Mouse (Mus musculus) MEL-GATA-1-ER (cell line): ENCODE measurements around the gene Olfr568.

Experiments used
- DNase-seq: peaks from one replicate; pipeline ENCODE4 v3.0.0-alpha.2; 2012; ENCODE audit warnings: low read depth; ENCODE audit errors: extremely low read depth

Gene Olfr568

GRCm38 (mm10) chr7:102876822-102877221, at the start of gene Olfr568:
Gene Olfr568 (plus strand): TSS chr7:102877122.
- no peak for DNase-seq

DNA sequence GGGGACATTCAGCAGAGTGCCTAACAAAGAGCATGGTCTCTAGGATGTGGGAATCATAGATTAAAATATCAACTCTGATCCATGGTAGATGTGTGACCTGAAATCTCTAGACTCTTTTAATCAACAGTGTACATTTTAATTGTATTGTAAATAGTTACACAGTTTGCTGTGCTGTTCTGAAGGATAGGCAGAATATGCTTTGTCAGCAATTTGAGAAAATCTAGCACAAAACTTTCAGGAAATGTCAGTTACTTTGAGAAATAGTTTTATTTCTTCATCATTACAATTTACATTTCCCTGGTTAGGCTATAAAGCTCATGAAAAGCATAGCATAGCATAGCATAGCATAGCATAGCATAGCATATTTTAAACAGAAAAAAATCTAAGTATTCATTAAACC, 21.1 kb upstream of the Olfr568 start:
- no peak for DNase-seq

DNA sequence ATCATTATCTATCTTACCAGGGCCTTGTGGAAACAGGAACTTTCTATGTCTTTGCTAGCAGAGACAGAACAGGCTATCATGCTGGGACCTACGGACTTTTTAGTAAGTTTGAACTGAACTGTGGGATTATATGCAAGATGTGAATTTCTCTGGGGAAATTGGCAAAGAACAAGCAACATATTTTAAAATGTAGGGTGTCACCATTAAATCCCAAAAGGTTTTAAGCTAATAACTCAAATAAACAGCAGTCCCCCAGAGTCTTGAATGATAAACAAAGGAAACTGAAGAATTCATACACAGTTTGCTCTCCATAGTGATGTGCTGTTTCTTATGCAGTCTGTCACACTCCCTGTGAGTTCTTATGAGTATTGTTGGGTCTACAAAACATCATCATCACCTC, 18.3 kb upstream of the Olfr568 start, which contains the start of gene Olfr566:
Gene Olfr566, minus strand, starts transcription at position 101 of the 400 bp plus-strand sequence.
- no peak for DNase-seq

- DNase-seq: no peak
These were observed 13.9 kb downstream of the Olfr568 start, which contains the start of gene Olfr569 for GRCm38 (mm10) chr7:102890782-102891181. Gene Olfr569 (minus strand): TSS chr7:102890882.

GRCm38 (mm10) chr7:102915261-102915660, 38.3 kb downstream of the Olfr568 start:
- no peak for DNase-seq

- DNase-seq: no peak
These were observed 39.5 kb downstream of the Olfr568 start for GRCm38 (mm10) chr7:102916405-102916804.

- DNase-seq: no peak
These were observed 40.3 kb downstream of the Olfr568 start, which contains the start of gene Olfr571 for GRCm38 (mm10) chr7:102917032-102917875. Gene Olfr571 (minus strand): TSS chr7:102917536.

DNA sequence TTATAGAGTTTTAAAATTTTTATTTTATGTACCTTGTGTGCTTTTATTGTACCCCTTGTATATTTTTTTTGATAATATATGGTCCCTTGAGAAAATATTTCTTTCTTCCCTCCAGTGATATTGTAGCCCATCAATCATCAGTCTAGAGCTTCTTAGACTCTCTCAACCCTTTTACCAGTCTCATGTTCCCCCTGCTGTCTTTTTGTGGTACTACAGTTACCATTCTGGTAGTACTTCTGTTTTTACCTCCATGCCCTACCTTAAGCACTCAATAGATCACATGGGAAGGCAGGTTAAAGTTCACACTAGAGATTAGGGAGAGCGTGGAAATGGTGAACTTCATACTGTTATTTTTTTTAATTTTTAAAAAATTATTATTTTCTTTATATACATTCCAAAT, 42.7 kb downstream of the Olfr568 start:
- peak; percentile 6 for DNase-seq

DNA sequence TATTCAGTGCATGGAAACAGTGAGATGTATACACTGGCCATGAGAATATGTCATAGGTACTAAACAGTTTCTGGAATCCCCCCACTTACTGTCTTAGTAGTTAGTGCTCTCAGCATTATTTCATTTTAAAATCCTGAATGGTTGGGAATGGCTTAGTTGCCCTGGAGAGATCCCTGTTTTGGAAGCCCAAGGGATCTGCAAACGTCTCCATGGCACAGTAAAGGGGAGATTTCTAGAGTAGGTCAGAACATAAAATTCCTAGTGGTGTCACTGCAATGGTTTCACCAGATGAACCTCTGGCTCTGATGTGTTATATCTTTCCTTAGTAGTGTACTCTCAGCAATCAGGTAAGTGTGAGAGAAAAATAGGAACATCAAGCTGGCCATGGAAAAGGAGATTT, 47.2 kb downstream of the Olfr568 start, which contains the start of gene Olfr572:
Gene Olfr572, plus strand, starts transcription at position 301 of the 400 bp plus-strand sequence.
- DNase-seq: no peak

- DNase-seq: no peak
These were observed 50.2 kb downstream of the Olfr568 start for GRCm38 (mm10) chr7:102927105-102927504.
